Mouse (Mus musculus) testis, adult 2 months (tissue): ENCODE results near the gene Gm20388.

ENCODE experiments used
- CTCF ChIP-seq: fragments of 200-500 bp; IDR thresholded peaks from 2 replicates; pipeline ENCODE4 v1.5.1; 2012; ENCODE audit warnings: low read depth, mild to moderate bottlenecking, inconsistent platforms, low read length, moderate library complexity; ENCODE audit not compliant: control insufficient read depth, insufficient read depth, insufficient replicate concordance
- POLR2A ChIP-seq: fragments of 200-500 bp; IDR thresholded peaks from 2 replicates; pipeline ENCODE4 v1.6.1; 2012; ENCODE audit warnings: low read depth, mild to moderate bottlenecking, inconsistent platforms, low read length, moderate library complexity; ENCODE audit not compliant: control insufficient read depth

DNA sequence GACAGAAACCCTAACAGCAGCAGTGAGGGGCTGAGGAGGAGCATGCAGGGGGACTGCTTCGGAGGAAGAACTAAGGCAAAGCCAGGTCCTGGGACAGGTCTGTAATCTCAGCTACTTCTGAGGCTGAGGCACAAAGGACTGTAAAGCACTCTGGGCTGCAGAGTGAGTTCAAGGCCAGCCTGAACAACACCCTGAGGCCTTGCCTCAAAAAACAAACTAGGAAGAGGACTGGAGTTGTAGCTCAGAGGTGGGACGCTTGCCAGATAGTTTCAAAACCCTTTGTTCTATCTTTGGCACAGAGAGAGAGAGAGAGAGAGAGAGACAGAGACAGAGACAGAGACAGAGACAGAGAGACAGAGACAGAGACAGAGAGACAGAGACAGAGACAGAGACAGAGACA is 1942.9 kb downstream of the Gm20388 start:
- TF ChIP-seq POLR2A (no peak), CTCF (no peak)
